Mouse (Mus musculus): ENCODE data around the gene Slc25a18. TPM values are rescaled to one million over a fixed set of nuclear protein-coding genes. Genes with fewer than 3 reads are reported as not detected.
"Not testable (repeated sequence)": the region's sequence is repeated elsewhere in the genome, so short reads cannot be mapped to it uniquely, and the experiment has no call there.

The Slc25a18 gene
- polyA plus RNA-seq, 1 experiment from 2014 or later = 0.14 TPM

DNA sequence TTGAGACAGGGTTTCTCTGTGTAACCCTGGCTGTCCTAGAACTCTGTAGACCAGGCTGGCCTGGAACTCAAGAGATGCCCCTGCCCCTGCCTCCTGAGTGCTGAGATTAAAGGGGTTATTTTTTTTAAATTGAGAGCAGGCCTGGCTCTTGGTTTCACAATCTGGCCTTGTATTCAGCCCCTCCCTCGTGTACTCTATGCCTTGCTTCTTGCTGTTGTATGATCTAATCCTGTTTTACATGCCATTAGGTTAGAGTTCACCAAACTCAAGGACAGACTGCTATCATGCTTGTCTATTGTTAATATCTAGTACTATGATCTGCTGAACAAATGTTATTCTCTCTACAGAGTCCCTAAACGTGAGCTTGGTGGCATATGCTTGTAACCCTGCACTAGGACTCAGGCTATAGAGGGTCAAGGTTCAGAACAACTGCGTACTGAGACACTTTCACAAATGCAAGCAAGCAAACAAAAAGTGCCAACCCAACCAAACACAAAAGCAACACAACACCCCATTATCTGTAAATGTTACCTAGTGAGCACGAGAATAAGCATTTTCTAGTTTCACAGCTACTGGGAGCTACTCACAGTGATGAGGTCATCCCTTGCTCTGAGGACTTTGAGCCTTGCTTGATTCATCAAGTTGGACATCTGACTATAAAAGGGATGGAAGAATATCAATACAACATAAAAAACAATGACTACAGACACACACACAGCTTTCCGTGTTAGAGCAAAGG, 33.8 kb downstream of the Slc25a18 start:
- no peak overlapping the region for H3K4me2 ChIP-seq (ENCODE audit: low read depth, low read length)
- no peak overlapping the region for H3K9ac ChIP-seq (ENCODE audit: low read length)
- H3K27me3 ChIP-seq (ENCODE audit: control insufficient read depth, insufficient read depth, low read length) = no peaks in the 10 kb centered on the region
- H3K27ac ChIP-seq (ENCODE audit: low read length) = no peak overlapping the region
- ATAC-seq (replicated peaks; ENCODE audit: extremely low read depth, insufficient read depth, low FRiP score) = no peak
- peaks cover 5% of the 10 kb centered on the region; the same call in 1 of the 2 replicates for H3K9me3 ChIP-seq (replicated peaks; ENCODE audit: control insufficient read depth, low read length)
- H3K36me3 ChIP-seq (ENCODE audit: control insufficient read depth, insufficient read depth) = peaks cover 73% of the 10 kb centered on the region
- H3K4me1 ChIP-seq (ENCODE audit: control insufficient read depth, insufficient read depth, low read length) = no peaks in the 10 kb centered on the region
- H3K4me3 ChIP-seq (ENCODE audit: low read length) = no peak overlapping the region
- 72% methylated on average over 5 of the region's 5 CpGs for whole genome bisulfite sequencing

DNA sequence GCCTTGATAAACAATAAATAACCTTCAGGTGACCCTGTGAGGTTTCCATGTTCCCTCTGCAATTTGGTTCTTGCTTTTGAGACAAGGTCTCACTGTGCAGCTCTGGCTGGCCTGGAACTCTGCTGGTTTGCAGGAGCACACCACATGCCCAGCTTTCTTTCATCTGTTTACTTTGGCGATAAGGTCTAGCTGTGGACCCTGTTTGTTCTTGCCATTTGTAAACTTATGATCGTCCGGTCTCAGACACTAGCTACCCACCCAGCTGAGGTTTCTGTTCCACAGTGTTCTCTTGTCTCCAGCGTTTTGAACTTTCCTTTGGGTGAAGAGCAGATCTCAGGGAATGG, 34.3 kb downstream of the Slc25a18 start:
- no peak overlapping the region for H3K4me3 ChIP-seq (ENCODE audit: low read length)
- ATAC-seq (replicated peaks; ENCODE audit: extremely low read depth, insufficient read depth, low FRiP score) = no peak
- H3K27ac ChIP-seq (ENCODE audit: low read length) = no peak overlapping the region
- 89% methylated on average over 4 of the region's 4 CpGs for WGBS
- H3K4me1 ChIP-seq (ENCODE audit: control insufficient read depth, insufficient read depth, low read length) = no peaks in the 10 kb centered on the region
- H3K27me3 ChIP-seq (ENCODE audit: control insufficient read depth, insufficient read depth, low read length) = no peaks in the 10 kb centered on the region
- no peak overlapping the region for H3K9ac ChIP-seq (ENCODE audit: low read length)
- peaks cover 5% of the 10 kb centered on the region; the same call in 1 of the 2 replicates for H3K9me3 ChIP-seq (replicated peaks; ENCODE audit: control insufficient read depth, low read length)
- peaks cover 68% of the 10 kb centered on the region for H3K36me3 ChIP-seq (ENCODE audit: control insufficient read depth, insufficient read depth)
- H3K4me2 ChIP-seq (ENCODE audit: low read depth, low read length) = no peak overlapping the region

DNA sequence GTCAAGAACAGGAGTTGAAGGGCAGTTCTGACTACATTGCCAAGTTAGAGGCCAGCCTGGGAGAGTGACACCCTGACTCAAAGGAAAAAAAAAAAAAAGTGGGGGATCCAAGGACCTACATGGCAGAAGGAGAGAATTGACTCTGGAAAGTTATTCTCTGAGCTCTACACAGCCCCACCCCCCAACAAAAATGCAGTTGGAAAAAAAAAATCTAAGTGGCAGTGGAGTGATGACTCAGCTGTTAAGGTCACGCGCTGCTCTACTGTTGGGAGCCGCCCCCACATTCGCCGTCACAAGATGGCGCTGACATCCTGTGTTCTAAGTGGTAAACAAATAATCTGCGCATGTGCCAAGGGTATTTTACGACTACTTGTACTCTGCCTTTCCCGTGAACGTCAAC, 38.6 kb downstream of the Slc25a18 start:
- H3K36me3 ChIP-seq (ENCODE audit: control insufficient read depth, insufficient read depth) = peaks cover 34% of the 10 kb centered on the region
- H3K27ac ChIP-seq (ENCODE audit: low read length); H3K27me3 ChIP-seq (ENCODE audit: control insufficient read depth, insufficient read depth, low read length); H3K9ac ChIP-seq (ENCODE audit: low read length); ATAC-seq (replicated peaks; ENCODE audit: extremely low read depth, insufficient read depth, low FRiP score); H3K9me3 ChIP-seq (replicated peaks; ENCODE audit: control insufficient read depth, low read length); H3K4me1 ChIP-seq (ENCODE audit: control insufficient read depth, insufficient read depth, low read length); H3K4me3 ChIP-seq (ENCODE audit: low read length); H3K4me2 ChIP-seq (ENCODE audit: low read depth, low read length): not testable (repeated sequence)
- WGBS = 96% methylated on average over 7 of the region's 10 CpGs

DNA sequence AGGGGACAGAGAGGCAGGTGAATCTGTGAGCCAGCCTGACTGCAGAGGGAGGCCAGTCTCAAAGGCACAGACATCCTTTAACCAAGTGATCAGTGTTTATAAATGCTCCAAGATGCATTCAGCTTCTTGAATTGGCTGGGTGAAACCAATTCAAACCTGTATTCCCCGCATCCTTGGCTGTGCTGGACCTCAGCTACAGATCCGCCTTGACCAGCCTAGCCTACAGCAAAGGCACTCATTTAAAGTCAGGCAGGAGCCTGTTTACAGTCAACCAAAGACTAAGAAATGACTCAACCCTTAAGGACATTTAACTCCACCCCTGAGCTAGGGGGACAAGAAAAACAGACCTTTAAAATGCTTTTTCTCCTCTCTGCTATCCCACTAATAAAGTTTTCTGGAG, 45.9 kb downstream of the Slc25a18 start:
- H3K27me3 ChIP-seq (ENCODE audit: control insufficient read depth, insufficient read depth, low read length) = no peaks in the 10 kb centered on the region
- H3K9ac ChIP-seq (ENCODE audit: low read length) = no peak overlapping the region
- no peak overlapping the region for H3K4me3 ChIP-seq (ENCODE audit: low read length)
- no peak overlapping the region for H3K4me2 ChIP-seq (ENCODE audit: low read depth, low read length)
- no peak overlapping the region for H3K27ac ChIP-seq (ENCODE audit: low read length)
- peaks cover 16% of the 10 kb centered on the region for H3K36me3 ChIP-seq (ENCODE audit: control insufficient read depth, insufficient read depth)
- 87% methylated on average over 2 of the region's 2 CpGs for WGBS
- no peak for ATAC-seq (replicated peaks; ENCODE audit: extremely low read depth, insufficient read depth, low FRiP score)
- no peaks in the 10 kb centered on the region for H3K9me3 ChIP-seq (replicated peaks; ENCODE audit: control insufficient read depth, low read length)
- H3K4me1 ChIP-seq (ENCODE audit: control insufficient read depth, insufficient read depth, low read length) = peaks cover 16% of the 10 kb centered on the region

DNA sequence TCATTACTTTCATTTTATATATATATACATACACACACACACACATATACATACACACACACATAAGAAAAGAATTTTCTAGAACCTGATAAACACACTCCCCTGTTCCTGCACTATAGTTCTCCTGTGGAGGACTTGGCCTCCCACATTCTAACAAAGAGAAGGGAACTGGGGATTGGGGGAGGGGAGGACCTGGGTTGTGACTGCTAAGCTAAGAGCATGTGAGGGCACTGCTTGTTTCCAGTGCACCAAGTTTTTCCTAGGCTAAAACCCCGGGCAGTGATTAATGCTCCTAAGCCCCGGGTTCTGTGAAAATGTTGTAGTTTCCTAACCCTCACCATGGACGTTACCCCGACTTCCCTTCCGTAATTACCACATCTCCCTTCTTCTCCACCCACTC, 46.8 kb downstream of the Slc25a18 start:
- ATAC-seq (replicated peaks; ENCODE audit: extremely low read depth, insufficient read depth, low FRiP score) = no peak
- Histone ChIP-seq H3K4me2 (ENCODE audit: low read depth, low read length) (0 out of 2 replicates have a peak overlapping the region, but pooled peaks have one; percentile 4), H3K4me3 (ENCODE audit: low read length) (no peak overlapping the region)

DNA sequence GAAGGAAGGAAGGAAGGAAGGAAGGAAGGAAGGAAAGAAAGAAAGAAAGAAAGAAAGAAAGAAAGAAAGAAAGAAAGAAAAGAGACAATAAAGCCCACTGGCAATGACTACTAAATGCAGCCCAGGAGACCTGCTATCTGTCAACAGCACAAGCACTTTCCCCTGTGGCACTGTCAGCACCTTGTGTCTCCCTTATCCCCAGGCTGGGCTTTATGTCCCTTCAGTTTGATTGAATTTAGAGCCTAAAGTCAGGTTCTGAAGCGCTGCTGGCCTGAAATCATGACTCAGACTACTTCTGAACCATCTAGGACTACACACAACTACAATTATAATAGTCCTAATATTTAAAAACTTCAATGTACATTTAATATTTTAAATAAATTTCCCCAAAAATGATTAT, 47.6 kb downstream of the Slc25a18 start:
- Histone ChIP-seq H3K27me3 (ENCODE audit: control insufficient read depth, insufficient read depth, low read length) (no peaks in the 10 kb centered on the region), H3K27ac (ENCODE audit: low read length) (no peak overlapping the region), H3K4me3 (ENCODE audit: low read length) (no peak overlapping the region), H3K36me3 (ENCODE audit: control insufficient read depth, insufficient read depth) (peaks cover 16% of the 10 kb centered on the region), H3K9me3 (replicated peaks; ENCODE audit: control insufficient read depth, low read length) (no peaks in the 10 kb centered on the region), H3K4me1 (ENCODE audit: control insufficient read depth, insufficient read depth, low read length) (peaks cover 16% of the 10 kb centered on the region), H3K4me2 (ENCODE audit: low read depth, low read length) (peak overlapping the region; percentile 75), H3K9ac (ENCODE audit: low read length) (no peak overlapping the region)
- WGBS = 50% methylated on average over 1 of the region's 1 CpGs
- no peak for ATAC-seq (replicated peaks; ENCODE audit: extremely low read depth, insufficient read depth, low FRiP score)

More for the DNA sequence above, 46.8 kb downstream of the Slc25a18 start:
- Histone ChIP-seq H3K4me1 (ENCODE audit: control insufficient read depth, insufficient read depth, low read length) (peaks cover 16% of the 10 kb centered on the region), H3K27me3 (ENCODE audit: control insufficient read depth, insufficient read depth, low read length) (no peaks in the 10 kb centered on the region), H3K27ac (ENCODE audit: low read length) (no peak overlapping the region), H3K9ac (ENCODE audit: low read length) (no peak overlapping the region), H3K9me3 (replicated peaks; ENCODE audit: control insufficient read depth, low read length) (no peaks in the 10 kb centered on the region), H3K36me3 (ENCODE audit: control insufficient read depth, insufficient read depth) (peaks cover 16% of the 10 kb centered on the region)
- 75% methylated on average over 5 of the region's 5 CpGs for WGBS

DNA sequence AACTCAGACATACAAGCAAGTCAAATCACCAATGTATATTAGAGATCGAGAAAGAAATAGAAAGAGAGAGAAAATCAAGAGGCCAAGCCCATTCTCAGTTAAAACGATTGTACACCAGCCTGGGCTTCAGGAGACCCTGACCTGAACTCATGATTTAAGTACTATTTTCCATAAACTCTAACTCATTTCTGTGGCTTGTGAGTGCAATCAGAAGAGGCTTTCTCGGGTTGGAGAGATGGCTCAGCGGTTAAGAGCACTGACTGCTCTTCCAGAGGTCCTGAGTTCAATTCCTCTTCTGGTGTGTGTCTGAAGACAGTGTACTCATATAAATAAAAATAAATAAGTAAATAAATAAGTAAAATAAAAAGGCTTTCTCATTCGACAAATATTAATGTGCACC, 48.3 kb downstream of the Slc25a18 start:
- peaks cover 16% of the 10 kb centered on the region for H3K36me3 ChIP-seq (ENCODE audit: control insufficient read depth, insufficient read depth)
- peak overlapping the region; percentile 75 for H3K4me2 ChIP-seq (ENCODE audit: low read depth, low read length)
- no peaks in the 10 kb centered on the region for H3K27me3 ChIP-seq (ENCODE audit: control insufficient read depth, insufficient read depth, low read length)
- peaks cover 16% of the 10 kb centered on the region for H3K4me1 ChIP-seq (ENCODE audit: control insufficient read depth, insufficient read depth, low read length)
- H3K4me3 ChIP-seq (ENCODE audit: low read length) = peak overlapping the region; percentile 72
- no peak overlapping the region for H3K27ac ChIP-seq (ENCODE audit: low read length)
- no peak for ATAC-seq (replicated peaks; ENCODE audit: extremely low read depth, insufficient read depth, low FRiP score)
- WGBS = 45% methylated on average over 5 of the region's 5 CpGs
- peak overlapping the region; percentile 79 for H3K9ac ChIP-seq (ENCODE audit: low read length)
- no peaks in the 10 kb centered on the region for H3K9me3 ChIP-seq (replicated peaks; ENCODE audit: control insufficient read depth, low read length)

DNA sequence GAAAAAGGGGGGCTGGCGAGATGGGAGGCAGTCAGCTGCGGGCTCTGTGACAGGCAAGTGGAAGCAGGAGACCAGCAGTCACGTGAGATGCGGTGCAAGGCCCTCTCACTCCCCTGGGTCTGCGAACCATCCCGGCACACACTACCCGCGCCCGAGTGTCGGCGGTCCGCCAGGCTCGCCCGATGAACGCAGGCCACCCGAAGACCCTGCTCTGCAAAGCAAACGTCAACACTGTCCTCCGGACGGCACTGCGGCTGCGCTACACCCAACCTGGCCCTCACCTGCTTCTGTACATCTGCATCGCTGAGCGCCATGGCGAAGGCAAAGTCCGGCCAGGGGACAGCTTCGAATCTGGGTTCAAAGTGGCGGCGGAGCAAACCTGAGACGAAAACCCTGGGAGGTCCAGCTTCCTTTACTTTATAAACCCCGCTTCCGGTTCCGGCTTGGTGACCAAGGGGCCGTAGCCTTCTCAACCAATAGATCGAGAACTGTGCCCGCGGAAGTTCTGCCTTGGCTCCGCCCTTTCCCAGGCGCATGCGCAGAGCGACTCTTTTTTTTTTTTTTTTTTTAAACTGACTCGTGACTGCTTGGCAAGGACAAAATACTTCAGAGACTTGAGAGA, 49.0 kb downstream of the Slc25a18 start, which contains the start of gene Atp6v1e1:
TSS of gene Atp6v1e1 (minus strand) at position 487 of the 622 bp plus-strand sequence.
- under 1% methylated on average over 41 of the region's 41 CpGs for WGBS
- Histone ChIP-seq H3K4me3 (ENCODE audit: low read length) (peak within 1 kb of the TSS; percentile 72), H3K36me3 (ENCODE audit: control insufficient read depth, insufficient read depth) (peaks cover 13% of the 10 kb centered on the region), H3K4me1 (ENCODE audit: control insufficient read depth, insufficient read depth, low read length) (peaks cover 16% of the 10 kb centered on the region), H3K9ac (ENCODE audit: low read length) (peak within 1 kb of the TSS; percentile 79), H3K4me2 (ENCODE audit: low read depth, low read length) (peak within 1 kb of the TSS; percentile 75), H3K27me3 (ENCODE audit: control insufficient read depth, insufficient read depth, low read length) (no peaks in the 10 kb centered on the region), H3K27ac (ENCODE audit: low read length) (peak within 1 kb of the TSS; percentile 87), H3K9me3 (replicated peaks; ENCODE audit: control insufficient read depth, low read length) (no peaks in the 10 kb centered on the region)
- ATAC-seq (replicated peaks; ENCODE audit: extremely low read depth, insufficient read depth, low FRiP score) = peak; percentile 96

DNA sequence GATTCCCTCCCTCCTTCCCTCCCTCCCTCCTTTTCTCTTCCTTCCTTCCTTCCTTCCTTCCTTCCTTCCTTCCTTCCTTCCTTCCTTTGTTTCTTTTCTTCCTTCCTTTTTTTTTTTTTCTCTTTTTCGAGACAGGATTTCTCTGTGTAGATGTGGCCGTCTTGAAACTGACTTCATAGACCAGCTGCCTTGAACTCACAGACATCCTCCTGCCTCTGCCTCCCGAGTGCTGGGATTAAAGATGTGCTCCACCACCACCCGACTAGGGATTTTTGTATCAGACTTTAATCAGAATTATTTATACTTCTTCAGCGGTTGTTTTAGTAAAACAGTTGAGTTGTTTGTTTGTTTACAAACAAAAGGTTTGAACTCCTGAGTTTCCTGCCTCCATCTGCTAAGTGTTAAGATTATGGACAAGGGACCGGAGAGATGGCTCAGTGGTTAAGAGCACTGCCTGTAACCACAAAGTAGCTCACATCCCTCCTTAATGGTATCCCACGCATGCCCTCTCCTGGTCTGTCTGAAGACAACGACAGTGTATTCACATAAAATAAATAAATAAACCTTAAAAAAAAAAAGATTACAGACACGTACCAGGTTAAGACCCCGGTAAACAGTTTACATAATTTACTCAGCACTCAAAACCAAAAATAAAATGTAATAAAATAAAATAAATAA, 49.7 kb downstream of the Slc25a18 start:
- ATAC-seq (replicated peaks; ENCODE audit: extremely low read depth, insufficient read depth, low FRiP score) = no peak
- H3K27me3 ChIP-seq (ENCODE audit: control insufficient read depth, insufficient read depth, low read length) = no peaks in the 10 kb centered on the region
- peaks cover 16% of the 10 kb centered on the region for H3K4me1 ChIP-seq (ENCODE audit: control insufficient read depth, insufficient read depth, low read length)
- H3K36me3 ChIP-seq (ENCODE audit: control insufficient read depth, insufficient read depth) = peaks cover 6% of the 10 kb centered on the region
- 66% methylated on average over 10 of the region's 10 CpGs for WGBS
- H3K4me2 ChIP-seq (ENCODE audit: low read depth, low read length) = peak overlapping the region; percentile 44
- peak overlapping the region; percentile 87 for H3K27ac ChIP-seq (ENCODE audit: low read length)
- no peak overlapping the region for H3K9ac ChIP-seq (ENCODE audit: low read length)
- peak overlapping the region; percentile 72 for H3K4me3 ChIP-seq (ENCODE audit: low read length)
- H3K9me3 ChIP-seq (replicated peaks; ENCODE audit: control insufficient read depth, low read length) = no peaks in the 10 kb centered on the region
